Mouse (Mus musculus) MEL (cell line): ENCODE results near the gene Tab1.

Experiments
- CTCF ChIP-seq, 3 experiments: IDR thresholded peaks in 2 of 3; conservative IDR thresholded peaks in 1 of 3; 2 replicates each; pipeline ENCODE4 v1.5.1; 2011 to 2012; ENCODE audit warnings: low read length in 3 of 3, low read depth in 2 of 3, mild to moderate bottlenecking in 2 of 3, improper control_type of control experiment in 1 of 3, inconsistent platforms in 1 of 3, mixed read lengths in 1 of 3, moderate library complexity in 1 of 3; ENCODE audit not compliant: control insufficient read depth in 1 of 3, insufficient read depth in 1 of 3, poor library complexity in 1 of 3, severe bottlenecking in 1 of 3
- E2F4 ChIP-seq: IDR thresholded peaks from 2 replicates; pipeline ENCODE4 v1.6.1; 2011; ENCODE audit warnings: low read depth, low read length, improper control_type of control experiment, borderline replicate concordance
- EP300 ChIP-seq, 2 experiments: IDR thresholded peaks; 2 replicates each; pipeline ENCODE4 v1.6.1; 2011; ENCODE audit warnings: improper control_type of control experiment in 2 of 2, low read length in 2 of 2, low read depth in 1 of 2, mild to moderate bottlenecking in 1 of 2
- POLR2A ChIP-seq, 2 experiments: IDR thresholded peaks; 2 replicates each; pipeline ENCODE4 v1.6.1; 2011 to 2012; ENCODE audit warnings: low read length in 2 of 2, mild to moderate bottlenecking in 2 of 2, control low read depth in 1 of 2, improper control_type of control experiment in 1 of 2, low read depth in 1 of 2, moderate library complexity in 1 of 2; ENCODE audit not compliant: control insufficient read depth in 1 of 2, insufficient read depth in 1 of 2, poor library complexity in 1 of 2

DNA sequence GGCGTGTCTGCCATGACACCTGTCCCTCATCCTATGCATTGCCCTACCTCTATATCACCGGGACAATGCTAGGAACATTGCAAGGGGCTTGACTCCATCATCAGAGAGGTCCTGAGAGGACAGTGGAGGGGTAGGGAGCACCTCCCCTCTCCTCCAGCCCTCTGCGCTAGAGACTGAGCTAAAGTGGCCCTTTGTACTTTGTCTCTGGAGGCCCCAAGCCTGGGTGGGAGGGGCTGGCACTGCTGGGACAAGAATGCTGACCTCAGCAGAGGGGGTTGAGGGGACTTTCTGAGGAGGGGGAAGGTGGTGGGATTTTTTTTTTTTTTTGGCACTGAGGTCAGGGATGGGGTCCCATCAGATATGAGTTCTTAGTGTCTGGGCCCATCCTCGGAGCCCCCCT is 57.1 kb downstream of the Tab1 start:
- no peak for TF ChIP-seq E2F4
- TF ChIP-seq CTCF (IDR thresholded peaks at IDR 0.05 in 2 of 3, conservative IDR thresholded peaks at IDR 0.05 in 1 of 3; ENCODE audit: control insufficient read depth in 1 of 3, insufficient read depth in 1 of 3, low read depth in 2 of 3, low read length in 3 of 3, poor library complexity in 1 of 3, severe bottlenecking in 1 of 3) = no peak
- TF ChIP-seq EP300 (IDR thresholded peaks at IDR 0.05; ENCODE audit: low read depth in 1 of 2, low read length in 2 of 2) = no peak
- no peak for TF ChIP-seq POLR2A (IDR thresholded peaks at IDR 0.05; ENCODE audit: control insufficient read depth in 1 of 2, insufficient read depth in 1 of 2, low read depth in 1 of 2, low read length in 2 of 2, poor library complexity in 1 of 2)
